Mouse (Mus musculus): Measurements from ENCODE around the gene Peg12. TPM values are rescaled to one million over a fixed set of nuclear protein-coding genes. Genes with fewer than 3 reads are reported as not detected.

Gene Peg12
- total RNA-seq (2021), result 1 to 10 TPM; 1.5 to 1.6 TPM
- long read RNA-seq, partial matches to known transcripts, result 0 of 2 reads
- long read RNA-seq, other reads (novel, unspliced or antisense), result 0 of 2 reads

GRCm38 (mm10) chr7:62463878-62464755 lies at the start of gene Peg12:
Gene Peg12 (minus strand): TSS chr7:62464510.
- peak; percentile 40 to 43 for DNase-seq (ENCODE audit: low spot score in 2 of 2)

GRCm38 (mm10) chr7:62486139-62486538 lies 21.8 kb upstream of the Peg12 start:
- DNase-seq (ENCODE audit: low spot score in 2 of 2), result no peak

GRCm38 (mm10) chr7:62463007-62463877 lies 1.1 kb downstream of the Peg12 start:
- DNase-seq (ENCODE audit: low spot score in 2 of 2), result peak; percentile 11 to 27

GRCm38 (mm10) chr7:62462229-62463006 lies 1.9 kb downstream of the Peg12 start:
- DNase-seq (ENCODE audit: low spot score in 2 of 2), result peak; percentile 4 to 8

GRCm38 (mm10) chr7:62452353-62452752 lies 12.0 kb downstream of the Peg12 start:
- no peak for DNase-seq (ENCODE audit: low spot score in 2 of 2)

- no peak for DNase-seq (ENCODE audit: low spot score in 2 of 2)
Measured at GRCm38 (mm10) chr7:62445431-62446165, 18.7 kb downstream of the Peg12 start.

- no peak for DNase-seq (ENCODE audit: low spot score in 2 of 2)
Measured at GRCm38 (mm10) chr7:62436394-62436793, 27.9 kb downstream of the Peg12 start.

GRCm38 (mm10) chr7:62433243-62433642 lies 31.1 kb downstream of the Peg12 start:
- no peak for DNase-seq (ENCODE audit: low spot score in 2 of 2)

GRCm38 (mm10) chr7:62428337-62428736 lies 36.0 kb downstream of the Peg12 start:
- peak; percentile 20 to 39 for DNase-seq (ENCODE audit: low spot score in 2 of 2)

- no peak for DNase-seq (ENCODE audit: low spot score in 2 of 2)
Measured at GRCm38 (mm10) chr7:62423210-62423609, 41.1 kb downstream of the Peg12 start.

GRCm38 (mm10) chr7:62420566-62420965 lies 43.7 kb downstream of the Peg12 start:
- no peak for DNase-seq (ENCODE audit: low spot score in 2 of 2)

- peak; percentile 83 to 86 for DNase-seq (ENCODE audit: low spot score in 2 of 2)
Measured at GRCm38 (mm10) chr7:62419493-62420360, 44.6 kb downstream of the Peg12 start, which contains the start of gene Mkrn3. Gene Mkrn3 (minus strand): TSS chr7:62420139.

- DNase-seq (ENCODE audit: low spot score in 2 of 2), result no peak
Measured at GRCm38 (mm10) chr7:62419105-62419492, 45.2 kb downstream of the Peg12 start.

- DNase-seq (ENCODE audit: low spot score in 2 of 2), result peak; percentile 8 to 17
Measured at GRCm38 (mm10) chr7:62418346-62418745, 46.0 kb downstream of the Peg12 start.

GRCm38 (mm10) chr7:62416173-62416572 lies 48.1 kb downstream of the Peg12 start:
- no peak for DNase-seq (ENCODE audit: low spot score in 2 of 2)

GRCm38 (mm10) chr7:62415222-62415621 lies 49.1 kb downstream of the Peg12 start:
- no peak for DNase-seq (ENCODE audit: low spot score in 2 of 2)
